16 mouse cellular contexts compared by ENCODE assay signal in the genomic region with DNA sequence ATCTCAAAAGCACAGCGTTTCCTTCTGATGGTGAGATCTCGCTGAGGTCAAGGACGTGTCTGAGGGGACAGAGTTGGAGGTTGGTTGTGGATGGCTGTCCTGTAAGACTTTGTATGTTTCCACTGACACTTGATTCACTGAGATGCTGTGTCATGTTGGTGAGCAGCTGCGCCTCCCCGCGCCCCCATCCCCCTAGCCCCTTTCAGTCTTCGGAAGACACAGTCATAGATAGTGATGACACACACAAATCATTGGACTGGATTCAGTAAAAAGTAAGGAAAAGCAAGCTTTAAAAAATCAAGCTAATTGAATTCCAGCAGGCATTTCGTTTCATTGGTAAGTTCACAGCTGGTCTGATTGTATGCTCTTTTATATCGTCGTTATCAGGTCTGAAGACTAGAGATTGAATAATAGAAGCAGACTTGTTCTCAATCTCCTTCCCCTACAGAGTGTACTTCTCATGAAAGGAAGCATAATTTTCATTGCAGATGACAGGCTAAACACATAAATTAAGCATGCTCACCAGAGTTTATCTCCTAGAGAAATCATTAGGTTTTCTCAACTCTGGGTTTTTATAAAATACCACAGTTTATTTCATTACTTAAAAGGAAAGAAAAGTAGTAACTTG.
"Had no signal": no experiment of that assay in that cellular context is flagged by ENCODE, and none has a peak within 500 bp of the region (broad histone marks: within the 10 kb centered on the region; RNA-seq: fewer than 3 reads in every experiment).

No protein-coding gene starts in this region.

- H3K4me2 ChIP-seq: limb, embryonic 13.5 days; liver, embryonic 12.5 days; liver, embryonic 15.5 days; lung, embryonic 15.5 days; midbrain, embryonic 11.5 days had no signal

- H3K27ac ChIP-seq: limb, embryonic 10.5 days; limb, embryonic 13.5 days; liver, embryonic 12.5 days; liver, embryonic 15.5 days; lung, embryonic 15.5 days had no signal

- ATAC-seq: liver, embryonic 12.5 days had no signal

- H3K4me3 ChIP-seq: limb, embryonic 10.5 days; limb, embryonic 13.5 days; liver, embryonic 12.5 days; liver, embryonic 15.5 days; lung, embryonic 15.5 days; megakaryocyte, embryonic 14.5 days had no signal

- H3K36me3 ChIP-seq: limb, embryonic 10.5 days; limb, embryonic 13.5 days; liver, embryonic 12.5 days; liver, embryonic 15.5 days; lung, embryonic 15.5 days had no signal

- H3K9me3 ChIP-seq: limb, embryonic 10.5 days; limb, embryonic 13.5 days; liver, embryonic 12.5 days; liver, embryonic 15.5 days; lung, embryonic 15.5 days had no signal

- DNase-seq: kidney, postnatal 14 days; kidney, postnatal 4 days; liver; lung, adult 18-20 months; lung, postnatal 10 days; lung, postnatal 36 days; midbrain, embryonic 14.5 days; thymus, adult 18-20 months; thymus, postnatal 36 days had no signal

- H3K4me1 ChIP-seq: limb, embryonic 13.5 days; liver, embryonic 12.5 days; liver, embryonic 15.5 days; lung, embryonic 15.5 days; megakaryocyte, embryonic 14.5 days had no signal

- H3K9ac ChIP-seq: limb, embryonic 13.5 days; liver, embryonic 12.5 days; liver, embryonic 15.5 days; lung, embryonic 15.5 days had no signal

- H3K27me3 ChIP-seq: limb, embryonic 13.5 days; liver, embryonic 12.5 days; liver, embryonic 15.5 days; lung, embryonic 15.5 days; megakaryocyte, embryonic 14.5 days had no signal
